In the genomic region with DNA sequence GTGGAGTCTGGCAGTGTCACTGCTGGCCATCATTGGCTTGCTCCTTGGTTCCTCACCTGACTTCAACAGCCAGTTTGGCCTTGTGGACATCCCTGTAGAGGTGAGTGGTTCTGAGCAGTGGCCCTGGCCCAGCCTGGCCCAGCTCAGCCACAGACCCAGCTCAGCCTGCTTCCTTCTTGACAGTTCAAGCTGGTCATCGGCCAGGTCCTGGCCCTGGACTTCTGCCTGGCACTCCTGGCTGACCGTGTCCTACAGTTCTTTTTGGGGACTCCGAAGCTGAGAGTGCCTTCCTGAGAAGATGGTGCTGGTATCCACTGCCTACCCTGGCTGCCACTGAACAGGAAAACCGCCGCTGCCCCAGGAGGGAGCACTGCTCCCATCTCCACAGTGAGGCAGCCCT, we compare ENCODE assay signal across 13 mouse cellular contexts.
"Had no signal": no experiment of that assay in that cellular context is flagged by ENCODE, and none has a peak within 500 bp of the region (broad histone marks: within the 10 kb centered on the region; RNA-seq: fewer than 3 reads in every experiment).

No protein-coding gene starts in this region.

- ATAC-seq: intestine, embryonic 16.5 days had no signal

- H3K4me3 ChIP-seq: kidney, embryonic 15.5 days; left cerebral cortex, adult 2 months; lung, embryonic 15.5 days; midbrain, embryonic 12.5 days; stomach, embryonic 15.5 days had no signal

- H3K9ac ChIP-seq: kidney, embryonic 15.5 days; lung, embryonic 15.5 days; midbrain, embryonic 12.5 days; stomach, embryonic 15.5 days had no signal

- H3K27me3 ChIP-seq: kidney, embryonic 15.5 days; lung, embryonic 15.5 days; megakaryocyte, embryonic 14.5 days; midbrain, embryonic 12.5 days; stomach, embryonic 15.5 days had no signal

- H3K9me3 ChIP-seq: kidney, embryonic 15.5 days; lung, embryonic 15.5 days; megakaryocyte, embryonic 14.5 days; midbrain, embryonic 12.5 days; stomach, embryonic 15.5 days had no signal

- H3K4me2 ChIP-seq: kidney, embryonic 15.5 days; lung, embryonic 15.5 days; midbrain, embryonic 12.5 days; stomach, embryonic 15.5 days had no signal

- H3K27ac ChIP-seq: kidney, embryonic 15.5 days; left cerebral cortex, adult 2 months; lung, embryonic 15.5 days; macrophage; midbrain, embryonic 12.5 days had no signal

- DNase-seq: kidney, adult 2 months; kidney, postnatal 14 days; lung, postnatal 14 days; thymus, adult 2 months; thymus, postnatal 25 days had no signal
